Mouse (Mus musculus) E14TG2a.4 (cell line): ENCODE results near the gene Vmn2r31.
"Not testable (repeated sequence)": the region's sequence is repeated elsewhere in the genome, so short reads cannot be mapped to it uniquely, and the experiment has no call there.

ENCODE experiments used
- CTCF ChIP-seq: conservative IDR thresholded peaks from 2 replicates; pipeline ENCODE4 v1.5.1; 2014; ENCODE audit warnings: low read length
- POU5F1 ChIP-seq: IDR thresholded peaks from 2 replicates; pipeline ENCODE4 v1.6.1; 2014; ENCODE audit warnings: low read length, borderline replicate concordance

DNA sequence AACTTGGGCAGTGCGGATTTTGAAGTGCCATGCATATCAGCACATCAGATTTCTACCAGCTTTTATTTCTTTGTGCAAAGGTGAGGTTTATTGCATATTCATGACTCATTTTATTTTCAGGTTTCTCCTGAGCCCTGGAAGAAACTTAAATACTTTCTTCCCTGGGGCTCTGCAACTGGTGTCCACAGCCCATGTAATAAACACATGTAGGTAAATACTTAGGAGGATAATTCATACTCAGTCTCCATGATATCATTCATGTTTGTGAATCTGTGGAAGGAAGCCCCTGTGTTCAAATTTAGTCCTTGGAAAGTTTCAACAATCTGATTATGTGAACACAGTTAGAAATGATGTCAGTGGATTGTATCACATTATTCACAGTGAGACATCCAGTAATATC, 62.0 kb downstream of the Vmn2r31 start, which contains the start of gene Vmn2r30:
- TF ChIP-seq CTCF, POU5F1: not testable (repeated sequence)
